Mouse (Mus musculus) midbrain, embryonic 14.5 days (tissue): Measurements from ENCODE around the gene Igsf10. TPM values are rescaled to one million over a fixed set of nuclear protein-coding genes. Genes with fewer than 3 reads are reported as not detected.

Source experiments
- polyA plus RNA-seq: library from polyadenylated mRNA; unstranded; fragments of >200 nt; fragmentation: Nextera tagmentation; extraction: Ambion mirVana; gene quantifications from 2 replicates; pipeline ENCODE4 v1.2.1, GENCODE M21; 2014

The Igsf10 gene
- polyA plus RNA-seq, 1 experiment from 2014 or later = 2.9 TPM

Other genes with a start within 250 kb of the Igsf10 start
- gene Gpr171, start 242.6 kb downstream of the Igsf10 start, polyA plus RNA-seq = 0.78 and 1.3 TPM in 2 replicates
- gene P2ry14, start 190.8 kb downstream of the Igsf10 start, polyA plus RNA-seq = 2.9 and 4.1 TPM in 2 replicates
- 0.20 and 0.26 TPM in 2 replicates for gene Gpr87, start 149.3 kb downstream of the Igsf10 start, polyA plus RNA-seq
- 0.85 and 1.4 TPM in 2 replicates for gene P2ry13, start 133.5 kb downstream of the Igsf10 start, polyA plus RNA-seq
- 4.5 and 5.6 TPM in 2 replicates for gene P2ry12, start 81.5 kb downstream of the Igsf10 start, polyA plus RNA-seq